Mouse (Mus musculus) cerebellum, adult 9-10 months (tissue): ENCODE measurements around the gene Chd3.
"Not testable (repeated sequence)": the region's sequence is repeated elsewhere in the genome, so short reads cannot be mapped to it uniquely, and the experiment has no call there.

Source experiments
- DNase-seq: peaks from one replicate; pipeline ENCODE4 v3.0.0; 2022

The Chd3 gene

DNA sequence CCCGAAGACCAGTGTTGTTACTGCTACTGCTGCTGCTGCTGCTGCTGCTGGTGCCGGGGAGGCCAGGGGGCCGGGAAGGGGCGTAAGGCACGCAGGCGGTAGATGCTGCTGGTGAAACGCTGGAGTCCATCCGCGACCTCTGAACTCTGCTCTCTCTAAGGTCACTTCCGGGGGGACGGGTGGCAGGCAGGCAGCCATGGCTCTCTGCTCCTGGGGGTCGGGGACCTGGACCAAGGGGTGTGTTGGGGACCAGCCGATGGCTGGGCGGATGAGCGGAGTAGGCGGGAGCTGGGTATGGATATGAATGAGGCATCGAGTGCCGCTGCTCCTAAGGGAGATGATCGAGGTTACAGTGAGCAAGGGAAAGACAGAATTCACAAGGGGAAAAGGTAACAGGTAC lies 37.1 kb upstream of the Chd3 start:
- peak; percentile 53 for DNase-seq

DNA sequence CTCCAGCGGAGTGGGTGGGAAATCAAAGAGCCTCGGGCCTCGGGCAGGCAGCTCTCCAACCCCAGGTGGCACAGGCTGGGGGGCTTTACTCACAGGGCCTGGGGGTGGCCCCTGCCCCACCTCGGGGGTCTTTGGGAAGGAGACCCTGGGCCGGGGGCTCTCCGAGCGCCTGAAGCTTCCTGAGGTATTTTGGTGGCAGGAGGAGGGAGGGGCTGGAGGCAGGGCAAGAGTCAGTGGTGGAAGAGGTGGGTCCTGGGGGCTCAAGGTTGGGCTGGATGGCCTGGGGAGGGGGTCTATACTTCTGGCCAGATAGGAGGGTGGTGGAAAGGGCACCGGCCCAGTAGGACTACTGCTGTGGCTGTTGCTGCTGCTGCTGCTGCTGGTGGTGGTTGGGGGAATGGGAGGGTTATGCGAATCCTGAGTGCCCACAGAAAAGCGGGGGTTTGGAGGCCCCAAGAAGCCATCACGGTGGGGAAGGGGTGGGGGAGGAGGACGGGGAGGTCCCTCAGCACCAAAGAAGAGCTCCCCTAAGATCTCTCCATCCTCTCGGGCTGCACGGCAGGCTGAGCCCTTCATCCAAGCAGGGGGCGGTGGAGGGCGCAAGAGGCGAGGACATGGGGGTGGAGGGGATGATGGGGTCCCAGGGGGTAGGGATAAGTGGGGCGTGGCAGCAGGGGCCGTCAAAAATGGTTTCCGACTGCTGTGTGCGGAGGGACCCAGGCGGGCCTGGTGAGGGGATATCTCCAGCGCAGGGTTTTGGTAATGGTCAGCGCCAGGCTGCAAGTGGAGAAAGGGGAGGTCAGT lies 36.4 kb upstream of the Chd3 start:
- peak; percentile 55 for DNase-seq

DNA sequence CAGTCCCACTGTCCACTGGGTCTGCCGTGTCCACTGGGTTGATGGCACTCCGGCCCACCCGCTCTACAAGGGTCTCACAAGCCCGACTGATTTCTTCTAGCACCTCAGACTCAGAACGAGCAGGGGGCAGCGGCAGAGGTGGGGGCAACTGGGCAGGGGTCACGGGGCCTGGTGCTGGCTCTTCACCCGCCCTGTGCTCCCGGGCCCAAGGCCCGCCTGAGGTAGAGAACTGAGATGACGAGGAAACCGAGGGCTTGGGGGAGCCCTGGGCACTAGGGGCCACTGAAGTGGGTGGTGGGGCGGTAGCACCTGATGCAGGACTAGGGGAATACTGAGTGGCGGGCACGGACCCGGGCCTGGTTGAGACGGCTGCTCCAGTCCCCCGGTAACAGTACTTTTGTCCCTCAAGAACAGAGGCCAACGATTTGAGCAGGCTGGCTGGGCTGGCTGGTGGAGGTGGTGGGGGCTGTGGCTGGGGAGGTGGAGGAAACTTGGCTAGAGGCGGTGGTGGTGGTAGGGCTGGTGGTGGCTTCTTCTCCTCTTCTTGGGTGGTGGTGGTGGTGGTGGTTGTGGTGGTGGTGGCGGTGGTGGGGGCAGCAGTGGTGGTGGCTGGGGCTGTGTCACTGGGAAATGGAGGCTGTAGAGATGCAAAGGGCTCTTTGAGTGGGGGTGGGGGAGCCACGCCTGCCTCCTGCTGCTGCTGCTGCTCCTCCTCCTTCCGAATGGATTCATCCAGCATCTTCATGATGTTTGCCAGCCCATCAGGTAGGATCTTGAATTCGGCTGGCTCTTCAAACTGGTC lies 35.6 kb upstream of the Chd3 start:
- peak; percentile 37 for DNase-seq

DNA sequence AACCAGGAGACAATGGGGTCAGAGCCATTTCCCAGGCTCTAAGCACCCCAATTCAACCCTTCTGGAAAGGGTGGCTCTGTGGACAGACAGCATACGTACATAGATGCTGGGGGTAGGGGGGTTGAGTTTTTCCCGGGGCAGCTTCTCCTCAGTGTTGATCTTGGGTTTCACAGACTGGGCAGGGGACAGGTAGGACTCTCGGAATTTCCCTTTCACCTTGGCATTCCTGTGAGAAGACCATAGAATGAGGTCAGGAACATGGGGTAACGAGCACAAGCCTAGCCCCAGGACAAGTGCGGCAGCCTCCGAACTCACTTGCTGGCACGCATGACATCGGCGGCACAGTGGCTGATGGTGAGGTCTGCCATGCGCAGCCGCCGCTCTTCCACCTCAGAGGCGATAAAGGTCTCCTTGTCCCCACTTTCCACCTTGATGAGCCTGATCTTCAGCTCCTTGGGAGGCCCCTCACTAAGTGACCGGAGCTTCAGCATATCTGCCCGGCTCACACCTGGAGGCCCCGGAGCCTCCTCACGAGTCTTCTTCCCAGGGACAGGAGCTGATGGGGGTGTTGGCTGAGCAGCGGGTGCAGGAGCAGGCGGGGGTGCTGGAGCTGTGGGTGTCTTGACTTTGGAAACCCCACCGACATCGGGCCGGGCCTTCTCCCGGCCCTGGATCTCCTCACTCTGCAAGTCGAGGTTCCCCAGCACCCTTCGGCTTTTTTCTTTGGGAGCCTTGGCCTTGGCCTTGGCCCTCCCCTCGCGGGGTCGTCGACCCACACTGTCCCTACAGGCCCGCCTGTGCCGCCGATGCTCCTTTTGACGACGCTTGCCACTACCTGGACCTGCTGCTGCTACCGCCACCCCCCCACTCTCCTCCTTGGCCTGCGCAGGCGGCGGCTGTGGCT lies 34.7 kb upstream of the Chd3 start:
- peak; percentile 50 for DNase-seq

DNA sequence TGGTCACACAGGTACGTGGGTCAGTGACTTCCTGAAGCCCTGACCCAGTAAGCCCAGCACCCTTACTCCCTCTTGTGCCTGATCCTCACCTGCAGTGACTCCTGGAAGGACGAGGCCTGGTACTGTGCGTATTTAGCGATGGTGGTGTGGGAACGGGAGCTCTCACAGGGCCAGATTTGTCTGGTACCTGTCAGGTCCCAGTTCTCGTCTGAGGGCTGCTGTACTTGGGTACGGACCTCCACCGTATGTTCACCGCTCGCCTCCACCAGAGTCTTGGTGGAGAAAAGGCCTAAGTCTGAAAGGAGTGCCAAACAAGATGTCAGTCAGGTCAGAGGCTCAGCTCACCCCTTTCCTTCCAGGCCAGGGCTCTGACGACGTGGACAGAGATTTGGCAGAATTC lies 32.8 kb upstream of the Chd3 start:
- no peak for DNase-seq

DNA sequence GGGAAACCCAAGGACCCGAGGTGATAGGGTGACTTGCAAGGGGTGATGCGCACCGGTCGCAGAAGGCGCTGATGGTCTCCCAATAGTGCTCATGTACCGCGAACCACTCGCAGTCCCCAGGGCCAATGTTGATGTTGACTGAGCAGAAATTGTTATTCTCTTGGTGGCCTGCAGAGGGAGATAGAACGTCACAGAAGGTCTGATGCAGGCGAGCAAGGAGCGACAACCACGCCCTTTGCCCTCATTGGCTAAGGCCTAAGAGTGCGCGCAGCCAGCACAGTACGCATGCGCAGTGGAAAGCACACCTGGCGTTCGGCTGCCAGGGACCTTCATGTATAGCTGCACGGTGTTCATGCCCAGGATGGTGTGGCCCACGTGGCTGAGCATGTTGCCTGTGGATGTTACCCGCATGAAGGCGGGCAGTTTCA lies 32.0 kb upstream of the Chd3 start:
- peak; percentile 97 for DNase-seq

DNA sequence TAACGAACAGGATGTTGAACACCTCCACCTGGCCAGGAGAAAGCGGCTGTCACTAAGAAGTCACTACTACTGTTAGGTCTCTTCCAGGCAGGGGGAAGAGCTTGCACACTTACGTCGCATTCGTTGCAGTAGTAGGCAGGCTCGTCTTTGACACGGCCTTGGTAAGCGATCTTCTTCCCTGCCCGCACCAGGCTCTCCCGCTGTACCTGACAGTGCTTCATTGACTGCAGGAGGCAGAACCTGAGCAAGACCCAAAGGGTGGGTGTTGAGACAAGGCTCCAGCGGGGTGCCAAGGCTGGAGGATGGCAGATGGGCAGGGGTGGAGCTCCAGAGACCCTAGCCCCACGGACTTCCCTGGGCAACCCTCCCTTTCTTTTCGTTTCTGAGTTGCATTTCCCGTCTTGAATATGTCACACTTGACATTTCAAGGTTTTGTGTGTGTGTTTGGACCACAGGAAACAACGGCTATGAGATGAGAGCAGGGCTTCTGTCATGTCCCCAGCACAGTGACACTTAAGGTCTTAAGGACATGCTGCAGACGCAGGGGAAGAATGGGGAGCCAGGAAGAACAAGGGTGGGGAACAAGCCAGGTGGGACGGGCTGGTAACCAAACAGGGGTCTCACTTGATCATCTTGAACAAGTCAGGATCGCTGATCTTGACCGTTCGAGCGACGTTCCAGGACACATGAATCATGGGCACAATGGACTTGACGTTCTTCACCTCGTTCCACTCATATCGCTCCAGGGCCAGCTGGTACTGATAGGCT lies 31.1 kb upstream of the Chd3 start:
- peak; percentile 58 for DNase-seq

DNA sequence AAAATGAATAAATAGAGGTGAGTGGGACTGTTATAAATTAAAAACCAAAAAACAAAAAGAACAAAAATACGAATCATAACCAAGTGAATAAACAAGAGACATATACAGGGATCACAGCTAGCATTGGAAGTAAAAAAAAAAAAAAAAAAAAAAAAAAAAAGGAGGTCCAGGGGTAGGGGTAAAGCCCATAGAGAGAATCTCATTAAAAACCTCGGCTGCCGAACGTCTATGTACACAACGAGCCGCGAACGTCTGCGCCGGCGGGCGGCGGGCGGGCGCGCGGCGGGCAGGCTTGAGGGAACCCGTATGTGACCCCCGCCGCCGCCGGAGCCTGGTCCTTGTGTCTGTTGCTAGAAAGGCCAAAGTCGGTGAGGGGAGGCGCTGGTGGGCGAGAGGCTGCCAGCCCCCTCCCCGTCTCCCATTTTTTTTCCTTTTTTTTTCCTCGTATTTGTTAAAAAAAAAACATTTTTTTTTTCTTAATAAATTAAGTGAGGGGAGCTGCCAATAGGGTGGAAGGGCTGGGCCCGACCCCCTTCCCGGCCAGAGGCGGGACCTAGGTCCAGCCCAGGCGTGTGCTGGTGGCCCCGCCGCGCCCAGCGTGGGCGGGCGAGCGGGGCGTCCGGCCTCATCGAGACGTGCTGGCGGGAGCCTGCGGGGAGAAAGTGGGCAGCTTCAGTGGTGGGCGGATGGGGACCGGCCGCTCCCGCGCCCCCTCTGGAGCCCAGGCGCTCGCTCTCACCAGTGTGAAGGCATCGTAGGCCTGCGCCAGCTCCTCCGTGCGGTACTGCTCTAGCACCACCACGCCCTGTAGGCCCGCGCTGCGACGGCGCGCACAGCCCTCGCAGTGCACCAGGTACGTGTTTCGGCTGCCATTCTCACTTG lies 30.2 kb upstream of the Chd3 start:
- DNase-seq = peak; percentile 59

DNA sequence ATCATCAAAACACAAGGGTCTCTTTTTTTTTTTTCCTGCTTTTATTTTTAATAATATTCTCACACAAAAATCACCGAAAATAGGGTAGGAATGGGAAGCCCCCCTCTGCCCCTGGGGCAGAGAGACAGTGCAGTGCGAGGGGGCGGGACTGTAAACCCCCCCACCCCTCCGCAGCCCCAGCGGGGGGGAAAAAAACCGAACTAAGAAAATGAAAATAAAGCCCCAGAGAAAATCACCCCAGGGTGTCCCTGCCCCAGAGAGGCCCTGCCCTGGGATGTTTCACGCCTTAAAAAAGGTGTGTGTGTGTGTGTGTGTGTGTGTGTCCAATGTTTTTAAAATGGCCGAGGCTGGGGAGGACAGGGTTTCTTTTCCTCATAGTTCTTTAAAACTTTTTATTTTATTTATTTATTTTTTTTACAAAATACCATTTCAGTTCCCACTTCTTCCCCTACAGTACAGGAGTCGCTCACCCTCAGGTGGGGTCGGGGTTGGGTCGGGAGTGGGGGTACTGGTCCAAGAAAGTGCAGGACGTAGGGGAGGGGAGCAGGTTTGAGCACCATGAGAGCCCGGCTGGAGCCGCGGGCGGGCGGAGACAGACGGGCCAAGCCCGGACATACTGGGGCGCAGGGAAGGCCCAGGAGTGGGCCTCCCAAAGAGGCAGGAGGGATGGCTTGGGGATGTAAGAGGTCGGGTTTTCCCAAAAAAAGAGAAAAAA lies 29.4 kb upstream of the Chd3 start:
- peak; percentile 62 for DNase-seq

DNA sequence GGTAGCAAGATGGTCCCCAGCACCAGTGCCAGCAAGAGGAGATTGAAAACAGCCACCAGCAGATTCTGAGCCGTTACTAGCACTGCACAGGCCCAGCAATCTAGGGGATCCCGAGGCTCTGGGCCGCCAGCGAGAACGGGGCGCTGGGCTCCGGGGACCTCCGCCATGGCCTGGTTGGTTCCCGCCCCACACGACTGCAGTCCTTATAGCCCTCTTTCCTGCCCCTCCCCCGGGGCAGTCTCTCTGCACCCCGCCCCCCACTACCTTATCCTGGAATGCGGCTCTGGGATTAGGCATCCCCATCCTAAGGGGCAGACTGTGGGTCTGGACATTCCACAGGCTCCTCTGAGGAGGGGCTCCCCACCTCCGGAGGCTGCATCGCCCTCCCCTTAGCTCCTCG lies 28.9 kb upstream of the Chd3 start, which contains the start of gene Tmem88:
Tmem88 (minus strand) TSS at position 176 of the 400 bp plus-strand sequence.
- peak; percentile 69 for DNase-seq

DNA sequence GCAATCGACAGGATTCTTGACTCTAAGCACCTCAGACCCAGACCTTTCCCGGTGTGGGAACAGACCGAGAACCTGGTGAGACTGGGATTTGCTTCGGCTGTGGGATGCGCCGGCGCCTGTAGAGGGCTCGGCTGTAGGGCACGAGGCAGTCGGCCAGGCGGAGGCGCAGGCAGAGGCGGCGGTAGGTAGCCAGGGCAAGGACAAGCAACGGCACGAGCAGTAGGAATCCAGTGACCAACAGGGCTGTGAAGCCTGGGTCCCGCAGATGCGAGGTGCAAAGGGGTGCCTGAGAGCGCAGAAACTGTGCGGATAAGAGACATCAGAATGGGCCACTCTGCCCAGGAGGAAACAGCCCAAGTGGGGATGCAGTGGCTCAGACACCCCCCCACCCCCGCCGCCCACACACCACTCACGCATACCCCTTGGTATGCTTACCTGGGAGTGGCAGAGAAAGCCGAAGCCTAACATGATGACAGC lies 28.4 kb upstream of the Chd3 start:
- peak; percentile 69 for DNase-seq

DNA sequence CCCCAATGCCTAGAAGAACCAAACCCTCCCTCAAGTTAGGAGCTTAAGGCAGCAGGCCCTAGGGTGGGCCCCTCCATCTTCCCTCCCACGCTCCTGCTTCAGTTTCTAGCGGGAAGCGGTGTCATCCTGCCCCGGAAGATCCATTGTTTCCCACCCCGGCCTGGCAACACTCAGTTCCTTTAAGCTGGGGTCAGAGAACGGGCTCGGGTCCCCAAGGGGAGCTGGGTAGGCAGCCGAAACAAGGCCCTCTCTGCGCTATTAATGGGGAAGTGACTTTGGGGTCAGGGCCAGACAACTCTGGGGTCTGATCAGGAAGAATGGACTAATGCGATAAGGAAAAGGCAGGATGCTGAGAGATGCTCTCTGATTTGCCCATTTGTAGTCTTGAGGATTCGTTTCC lies 27.6 kb upstream of the Chd3 start:
- DNase-seq = peak; percentile 68

DNA sequence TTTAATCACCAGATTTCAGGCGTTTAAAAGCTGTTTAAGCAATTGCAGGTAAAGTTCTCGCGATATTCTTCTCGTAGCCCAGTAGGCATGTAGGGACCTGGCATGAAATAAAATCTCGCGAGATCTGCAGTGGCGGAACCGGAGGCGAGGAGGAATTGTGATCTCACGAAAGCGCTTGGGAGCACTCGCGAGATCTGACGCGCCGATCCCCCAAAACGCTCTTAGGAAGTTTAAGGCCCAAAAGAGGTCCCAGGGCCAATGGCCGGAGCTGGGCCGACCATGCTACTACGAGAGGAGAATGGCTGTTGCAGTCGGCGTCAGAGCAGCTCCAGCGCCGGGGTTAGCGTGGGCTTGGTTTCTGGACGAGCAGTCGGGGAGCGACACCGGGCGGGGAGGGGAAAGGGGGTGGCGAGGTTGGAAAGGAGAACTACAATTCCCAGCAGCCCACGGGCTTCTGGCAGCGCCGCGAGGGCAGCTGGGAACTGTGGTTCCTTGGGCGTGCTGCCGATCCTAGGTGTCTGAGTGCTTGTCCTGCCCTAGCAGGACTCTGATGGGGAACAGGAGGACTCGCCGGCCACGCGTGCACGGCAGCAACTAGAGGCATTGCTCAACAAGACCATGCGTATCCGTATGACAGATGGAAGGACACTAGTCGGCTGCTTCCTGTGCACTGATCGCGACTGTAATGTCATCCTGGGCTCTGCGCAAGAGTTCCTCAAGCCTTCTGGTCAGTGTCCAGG lies 26.6 kb upstream of the Chd3 start:
- peak; percentile 99 for DNase-seq

DNA sequence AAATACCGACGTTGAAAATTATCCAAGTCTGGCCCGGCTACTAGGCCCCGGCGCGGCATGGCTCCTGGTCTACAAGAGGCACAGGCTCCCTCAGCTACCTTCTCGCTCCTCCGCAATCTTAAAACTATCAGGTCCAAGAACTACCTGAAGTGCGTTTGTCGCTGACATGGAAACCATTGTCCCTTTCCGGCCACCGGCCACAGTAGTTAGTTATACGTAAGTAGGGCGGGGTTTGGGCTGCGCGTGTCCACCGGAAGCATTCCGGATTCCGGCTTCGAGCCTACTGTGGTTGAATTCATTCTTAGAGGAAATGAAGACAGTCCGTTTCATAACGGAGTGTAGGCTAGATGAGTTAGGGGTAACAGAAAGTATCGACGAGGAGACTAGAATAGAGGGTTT lies 26.0 kb upstream of the Chd3 start, which contains the start of the genes Naa38 and Cyb5d1:
Naa38 (plus strand) TSS at position 253 of the 399 bp plus-strand sequence.
Cyb5d1 (minus strand) TSS at position 397 of the 399 bp plus-strand sequence.
- DNase-seq = peak; percentile 96

DNA sequence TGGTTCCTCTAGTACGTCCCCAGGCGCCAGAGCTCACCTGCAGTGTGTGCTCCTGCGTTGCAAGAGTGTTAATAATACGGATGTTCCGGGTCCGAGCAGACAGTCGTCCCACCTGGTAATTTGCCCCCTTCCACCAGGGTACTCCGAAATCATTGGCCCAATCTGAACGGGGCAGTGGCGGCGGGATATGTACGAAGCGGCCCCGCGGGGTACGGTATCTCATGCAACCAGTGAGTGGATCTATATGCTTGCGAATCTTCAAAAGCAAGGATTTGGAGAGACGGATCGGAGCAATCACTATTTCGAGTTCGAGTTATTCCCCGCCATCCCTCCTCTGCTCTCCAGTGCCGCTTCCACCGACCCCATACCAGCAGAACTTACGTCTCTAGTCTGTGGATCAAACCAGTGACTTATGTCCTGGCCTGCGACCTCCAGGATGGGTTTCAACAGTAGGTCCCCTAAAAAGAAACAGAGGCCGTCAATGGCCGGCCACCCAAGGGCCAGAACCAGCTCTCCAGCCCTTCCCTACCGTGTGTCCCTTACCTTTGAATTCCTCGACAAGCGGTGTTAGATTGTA lies 25.5 kb upstream of the Chd3 start:
- not testable (repeated sequence) for DNase-seq

DNA sequence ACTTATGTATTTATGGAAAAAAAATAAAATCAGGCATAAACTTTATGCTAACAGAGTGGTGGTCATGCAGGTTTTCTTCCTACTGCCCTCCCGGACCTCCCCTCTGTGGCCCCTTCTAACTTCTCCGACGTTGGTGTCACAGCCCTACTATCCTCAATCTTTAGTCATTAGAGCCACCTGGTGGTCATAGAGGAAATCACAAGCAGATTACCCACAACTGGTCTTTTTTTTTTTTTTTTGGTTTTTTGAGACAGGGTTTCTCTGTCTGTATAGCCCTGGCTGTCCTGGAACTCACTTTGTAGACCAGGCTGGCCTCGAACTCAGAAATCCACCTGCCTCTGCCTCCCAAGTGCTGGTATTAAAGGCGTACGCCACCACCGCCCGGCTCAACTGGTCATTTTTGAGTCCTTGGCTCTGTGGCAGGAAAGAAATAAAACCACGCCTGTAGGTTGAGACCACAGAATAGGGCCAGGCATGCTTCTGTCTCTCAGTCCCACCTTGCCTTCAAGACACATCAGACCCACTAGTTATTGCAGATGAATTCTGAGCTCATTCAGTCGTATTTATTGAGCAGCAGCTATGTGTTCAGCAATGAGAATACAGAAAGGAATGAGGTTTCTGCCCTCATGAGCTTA lies 21.3 kb upstream of the Chd3 start:
- DNase-seq = peak; percentile 89

DNA sequence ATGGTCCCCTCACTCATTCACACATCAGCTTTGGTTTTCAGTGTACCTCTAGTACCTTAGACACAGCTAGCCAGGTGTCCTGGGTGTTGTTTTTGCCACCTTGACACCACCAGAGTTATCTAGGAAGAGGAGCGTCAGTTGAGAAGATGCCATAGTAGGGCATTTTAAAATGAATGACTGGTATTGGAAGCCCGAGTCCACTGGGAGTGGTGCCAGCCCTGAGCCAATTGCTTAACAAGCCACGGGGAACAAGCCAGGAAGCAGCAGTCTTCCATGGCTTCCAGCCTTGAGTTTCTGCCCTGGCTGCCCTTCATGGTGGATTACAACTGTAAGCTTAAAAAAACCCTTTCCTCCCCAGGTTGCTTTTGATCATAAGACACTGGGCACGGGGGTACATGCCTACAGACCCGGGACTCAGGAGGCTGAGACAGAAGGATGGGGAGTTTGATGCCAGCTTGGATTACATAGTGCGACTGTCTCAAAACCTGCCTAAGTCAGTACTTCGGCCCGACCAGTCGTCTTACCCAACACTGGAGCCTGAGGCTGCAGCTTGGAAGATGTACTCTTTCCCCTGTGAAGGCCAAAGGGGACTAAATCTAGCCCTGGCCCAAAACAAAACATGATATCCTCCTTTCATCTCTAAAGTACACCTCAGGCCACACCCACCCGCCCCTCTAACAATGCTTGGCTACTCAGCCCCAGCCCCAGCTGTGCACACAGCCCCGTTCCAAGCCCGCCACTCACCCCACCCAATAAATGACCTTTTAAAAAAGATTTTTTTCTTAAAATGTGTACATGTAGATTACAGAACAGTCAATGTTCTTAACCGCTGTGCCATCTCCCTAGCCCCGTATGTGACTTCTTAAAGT lies 20.6 kb upstream of the Chd3 start:
- DNase-seq = peak; percentile 61
